Mouse (Mus musculus) limb, embryonic 12.5 days (tissue): ENCODE data around the gene Tnxb. TPM values are rescaled to one million over a fixed set of nuclear protein-coding genes. Genes with fewer than 3 reads are reported as not detected.
A peak's percentile ranks its signal among the peaks of the same experiment; 100 is the strongest.

Experiments
- ATAC-seq: fragments of 200-750 bp; cut with Nextera tagmentation; 2 replicates; pipeline ENCODE4 v1.8.0; 2017; ENCODE audit warnings: low read depth, moderate TSS enrichment; ENCODE audit not compliant: insufficient number of reproducible peaks, insufficient read depth, low FRiP score, low TSS enrichment
- H3K27ac ChIP-seq: fragments of 300-500 bp; sonication (generic); 2 replicates; pipeline ENCODE4 v1.5.1; 2016; ENCODE audit warnings: mild to moderate bottlenecking, moderate library complexity
- H3K27me3 ChIP-seq: fragments of 300-500 bp; sonication (generic); 2 replicates; pipeline ENCODE4 v1.6.1; 2016; ENCODE audit warnings: mild to moderate bottlenecking, moderate library complexity
- H3K36me3 ChIP-seq: fragments of 300-500 bp; sonication (generic); 2 replicates; pipeline ENCODE4 v1.6.1; 2016; ENCODE audit warnings: mild to moderate bottlenecking, moderate library complexity
- H3K4me1 ChIP-seq: fragments of 300-500 bp; sonication (generic); replicated peaks from 2 replicates; pipeline ENCODE4 v1.6.1; 2016
- H3K4me2 ChIP-seq: fragments of 300-500 bp; sonication (generic); 2 replicates; pipeline ENCODE4 v1.6.1; 2016; ENCODE audit warnings: mild to moderate bottlenecking, moderate library complexity
- H3K4me3 ChIP-seq: fragments of 300-500 bp; sonication (generic); replicated peaks from 2 replicates; pipeline ENCODE4 v1.5.1; 2016; ENCODE audit warnings: mild to moderate bottlenecking
- H3K9ac ChIP-seq: fragments of 300-500 bp; sonication (generic); replicated peaks from 2 replicates; pipeline ENCODE4 v1.6.1; 2016; ENCODE audit warnings: mild to moderate bottlenecking, moderate library complexity
- H3K9me3 ChIP-seq: fragments of 300-500 bp; sonication (generic); 2 replicates; pipeline ENCODE4 v1.6.1; 2016; ENCODE audit warnings: mild to moderate bottlenecking, moderate library complexity
- WGBS: fragments of 180-500 bp; shearing (Covaris S2); methylation state at CpG from one replicate; pipeline ENCODE4 v1.1.7; 2016; 5-methylcytosine and 5-hydroxymethylcytosine counted together
- polyA plus RNA-seq: library from polyadenylated mRNA; unstranded; fragments of >200 nt; fragmentation: Nextera tagmentation; extraction: Ambion mirVana; gene quantifications from 2 replicates; pipeline ENCODE4 v1.2.1, GENCODE M21; 2016

Gene Tnxb
- polyA plus RNA-seq, 1 experiment from 2014 or later, result not detected

DNA sequence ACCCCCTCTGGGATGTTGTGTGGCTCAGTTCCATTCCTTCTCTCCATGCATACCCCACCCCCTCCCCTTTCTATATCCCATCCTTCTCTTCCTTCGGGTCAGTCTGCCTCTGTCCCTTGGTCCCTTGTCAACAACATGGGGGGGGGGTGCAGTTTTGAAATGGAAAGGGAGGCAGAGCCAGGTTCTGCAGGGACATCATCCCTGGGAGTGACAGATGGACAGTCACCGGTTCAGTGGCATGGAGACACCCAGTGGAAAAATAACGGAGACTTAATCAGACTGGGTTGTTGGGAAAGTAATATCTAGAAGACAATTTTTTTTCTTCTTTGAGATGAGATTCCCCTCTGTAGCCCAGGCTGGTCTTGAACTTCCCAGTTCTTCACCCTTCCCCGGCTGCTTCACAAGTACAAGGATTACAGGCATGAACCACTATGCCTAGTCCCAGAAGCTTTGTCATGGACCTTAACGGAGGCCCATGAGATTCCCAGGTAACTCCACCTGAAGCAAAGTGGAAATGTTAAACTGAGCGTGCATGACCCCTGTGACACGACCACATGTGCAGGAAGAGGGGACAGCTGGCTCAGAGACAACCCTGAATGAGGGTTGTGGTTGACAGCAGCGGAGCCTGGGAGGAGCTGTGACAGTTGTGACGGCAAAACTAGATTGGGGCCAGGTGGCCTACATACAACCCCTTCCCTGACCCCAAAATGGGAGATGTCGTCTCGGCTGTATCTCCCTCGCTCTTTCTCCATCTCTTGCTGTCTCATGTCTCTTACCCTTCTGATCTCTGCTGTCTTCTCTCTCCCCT is 40.3 kb upstream of the Tnxb start:
- Histone ChIP-seq H3K36me3 (peaks cover 8% of the 10 kb centered on the region; the same call in 1 of the 2 replicates), H3K27ac (no peak overlapping the region), H3K9ac (peak overlapping the region; percentile 44; the same call in 1 of the 2 replicates), H3K27me3 (peaks cover 59% of the 10 kb centered on the region), H3K9me3 (no peaks in the 10 kb centered on the region), H3K4me1 (peaks cover 54% of the 10 kb centered on the region), H3K4me3 (peak overlapping the region; percentile 76), H3K4me2 (peak overlapping the region; percentile 87)
- 13% methylated on average over 12 of the region's 12 CpGs for WGBS
- no peak for ATAC-seq

DNA sequence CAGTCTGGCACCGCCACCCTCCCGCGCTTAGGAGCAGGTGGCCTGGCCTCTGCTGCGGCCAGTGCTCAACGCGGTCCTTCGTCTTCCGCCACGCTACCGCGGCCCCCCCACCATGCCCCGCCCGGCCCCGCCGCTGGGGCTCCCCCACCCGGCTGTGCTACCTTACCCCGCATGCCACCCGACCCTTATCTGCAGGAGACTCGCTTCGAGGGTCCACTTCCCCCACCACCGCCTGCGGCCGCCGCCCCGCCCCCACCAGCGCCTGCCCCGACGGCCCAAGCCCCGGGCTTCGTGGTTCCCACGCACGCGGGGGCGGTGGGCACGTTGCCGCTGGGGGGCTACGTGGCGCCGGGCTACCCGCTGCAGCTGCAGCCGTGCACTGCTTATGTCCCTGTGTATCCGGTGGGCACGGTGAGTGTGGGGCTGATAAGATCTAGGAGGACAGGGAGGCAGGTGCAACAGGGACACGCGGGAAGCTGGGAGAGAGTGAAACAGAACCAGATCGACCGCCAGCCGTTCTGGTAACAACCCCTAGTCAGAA is 39.5 kb upstream of the Tnxb start:
- Histone ChIP-seq H3K4me1 (peaks cover 54% of the 10 kb centered on the region), H3K9me3 (no peaks in the 10 kb centered on the region), H3K27me3 (peaks cover 64% of the 10 kb centered on the region), H3K4me2 (peak overlapping the region; percentile 73), H3K9ac (peak overlapping the region; percentile 44), H3K4me3 (peak overlapping the region; percentile 41), H3K36me3 (no peaks in the 10 kb centered on the region), H3K27ac (no peak overlapping the region)
- ATAC-seq, result no peak
- WGBS, result 1% methylated on average over 48 of the region's 48 CpGs

DNA sequence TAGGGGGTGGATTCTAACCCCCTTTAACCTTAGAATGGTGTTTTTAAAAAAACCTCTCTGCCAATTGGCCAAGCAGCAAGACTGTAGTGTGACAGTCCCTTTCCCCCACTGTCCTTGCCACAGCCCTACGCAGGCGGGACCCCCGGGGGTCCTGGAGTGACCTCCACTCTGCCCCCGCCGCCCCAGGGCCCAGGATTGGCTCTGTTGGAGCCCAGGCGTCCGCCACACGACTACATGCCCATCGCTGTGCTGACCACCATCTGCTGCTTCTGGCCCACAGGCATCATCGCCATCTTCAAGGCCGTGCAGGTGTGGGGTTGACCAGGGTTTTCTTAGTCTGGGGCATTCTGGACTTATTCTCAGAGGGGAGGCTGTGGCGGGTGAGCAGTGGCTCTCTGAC is 38.7 kb upstream of the Tnxb start:
- H3K4me3 ChIP-seq, result peak overlapping the region; percentile 41
- peak overlapping the region; percentile 48 for H3K9ac ChIP-seq
- H3K4me2 ChIP-seq, result peak overlapping the region; percentile 73
- peaks cover 71% of the 10 kb centered on the region for H3K27me3 ChIP-seq
- H3K4me1 ChIP-seq, result peaks cover 48% of the 10 kb centered on the region
- no peaks in the 10 kb centered on the region for H3K9me3 ChIP-seq
- H3K27ac ChIP-seq, result no peak overlapping the region
- WGBS, result 6% methylated on average over 12 of the region's 12 CpGs
- no peak for ATAC-seq
- H3K36me3 ChIP-seq, result no peaks in the 10 kb centered on the region

DNA sequence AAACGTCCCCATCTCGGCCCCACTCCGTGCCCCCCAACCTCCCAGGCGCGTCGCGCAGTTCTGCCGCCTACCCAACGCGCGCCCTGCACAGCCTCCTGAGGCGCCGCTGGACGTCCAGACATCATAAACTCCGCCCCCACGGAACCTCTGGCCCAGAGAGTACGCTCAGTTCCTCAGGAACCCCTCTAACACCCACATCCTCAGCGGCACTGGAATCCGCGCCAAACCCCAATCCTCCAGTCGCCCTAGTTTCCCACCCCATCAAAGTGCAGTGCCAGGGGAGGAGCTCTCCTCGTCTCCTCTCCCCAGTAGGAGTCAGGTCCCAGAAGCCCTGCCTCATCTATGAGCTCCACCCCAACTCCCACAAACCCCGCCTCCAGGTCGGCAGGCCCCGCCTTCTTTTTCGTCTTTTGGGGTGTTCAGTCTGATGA is 38.1 kb upstream of the Tnxb start:
- no peaks in the 10 kb centered on the region for H3K36me3 ChIP-seq
- H3K4me3 ChIP-seq, result peak overlapping the region; percentile 41
- WGBS, result 2% methylated on average over 26 of the region's 26 CpGs
- ATAC-seq, result 0 out of 2 replicates have a peak, but pooled peaks have one; percentile 35
- H3K4me2 ChIP-seq, result peak overlapping the region; percentile 73
- peaks cover 75% of the 10 kb centered on the region for H3K27me3 ChIP-seq
- H3K9ac ChIP-seq, result peak overlapping the region; percentile 48; the same call in 1 of the 2 replicates
- peaks cover 48% of the 10 kb centered on the region for H3K4me1 ChIP-seq
- no peak overlapping the region for H3K27ac ChIP-seq
- H3K9me3 ChIP-seq, result no peaks in the 10 kb centered on the region

DNA sequence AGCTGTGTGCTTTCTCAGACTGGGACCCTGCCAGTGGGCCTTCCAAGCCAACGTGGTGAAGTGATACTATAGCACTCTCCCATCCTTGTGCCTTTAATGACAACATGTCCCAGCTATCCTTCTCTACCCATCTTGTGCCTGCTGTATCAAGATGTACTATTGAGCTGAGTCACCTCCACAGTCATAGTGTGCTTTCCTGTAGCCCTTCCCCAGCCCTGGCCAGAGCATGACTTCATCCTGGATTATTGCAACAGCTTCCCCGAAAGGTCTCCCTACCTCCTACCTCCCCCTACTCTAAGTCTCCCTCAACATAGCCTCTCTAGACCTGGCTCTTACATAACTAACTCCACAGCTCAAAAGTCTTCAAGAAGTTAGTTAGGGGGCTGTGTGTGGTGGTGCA is 34.7 kb upstream of the Tnxb start:
- Histone ChIP-seq H3K36me3 (no peaks in the 10 kb centered on the region), H3K4me3 (no peak overlapping the region), H3K4me2 (no peak overlapping the region), H3K9ac (no peak overlapping the region), H3K27me3 (peaks cover 51% of the 10 kb centered on the region), H3K27ac (no peak overlapping the region), H3K9me3 (0 out of 2 replicates have a peak, but pooled peaks cover 6% of the 10 kb centered on the region), H3K4me1 (peaks cover 21% of the 10 kb centered on the region)
- no peak for ATAC-seq
- WGBS, result 74% methylated on average over 2 of the region's 2 CpGs

DNA sequence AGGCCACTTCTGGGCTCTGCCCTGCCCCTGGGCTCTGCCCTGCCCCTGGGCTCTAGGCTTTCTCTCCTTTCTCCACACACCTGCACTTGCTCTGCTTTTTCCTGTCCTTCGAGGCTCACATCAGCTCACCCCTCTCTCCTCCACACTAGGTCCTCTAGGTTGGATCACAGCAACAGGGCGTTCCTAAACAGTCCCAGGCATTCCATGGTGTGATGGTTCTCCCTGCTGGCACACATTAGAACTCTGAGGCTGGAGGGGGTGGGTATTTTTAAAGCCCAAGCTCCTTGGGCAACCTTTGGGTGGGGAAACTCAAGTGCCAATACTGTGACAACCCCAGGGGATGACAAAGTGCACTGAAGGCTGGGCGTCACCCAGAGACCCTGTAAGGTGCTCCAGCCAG is 32.9 kb upstream of the Tnxb start:
- Histone ChIP-seq H3K9ac (no peak overlapping the region), H3K27ac (no peak overlapping the region), H3K4me2 (no peak overlapping the region)

DNA sequence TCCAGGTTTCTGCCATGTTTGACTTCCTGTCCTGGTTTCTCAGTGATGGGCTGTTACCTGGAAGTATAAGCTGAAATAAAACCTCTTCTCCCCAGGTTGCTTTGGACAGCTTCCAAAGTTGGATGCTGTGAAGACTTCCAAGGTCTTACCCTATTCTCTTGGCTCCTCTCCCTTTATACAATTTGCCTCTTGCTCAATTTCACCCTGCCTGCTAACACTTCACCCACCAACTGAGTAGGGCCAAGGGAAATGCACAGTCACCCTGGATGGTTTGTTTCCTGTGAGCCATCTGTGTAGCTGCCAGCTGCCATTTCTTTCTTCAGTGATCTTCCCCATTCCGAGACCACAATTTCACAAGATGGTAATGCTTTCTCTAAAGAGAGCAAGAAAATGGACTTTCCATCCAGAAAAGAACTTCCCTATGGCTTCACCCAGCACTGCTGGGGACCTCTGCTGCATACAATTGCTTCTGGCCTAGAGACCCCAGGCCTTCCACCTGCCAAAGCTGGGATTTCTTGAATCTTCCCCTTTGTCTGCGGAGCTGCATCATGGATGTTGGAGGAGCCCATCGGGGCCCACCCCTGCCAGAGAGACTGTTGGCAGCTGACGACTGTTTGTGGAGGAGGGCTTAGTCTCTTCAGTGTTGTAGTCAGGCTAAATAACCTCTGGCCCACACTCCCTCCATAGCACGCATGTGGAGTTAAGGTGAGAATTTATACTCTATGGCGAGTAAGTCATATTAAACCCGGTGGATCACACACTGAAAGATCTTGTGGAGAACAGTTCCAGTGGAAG is 30.7 kb upstream of the Tnxb start:
- Histone ChIP-seq H3K27me3 (peaks cover 16% of the 10 kb centered on the region), H3K36me3 (no peaks in the 10 kb centered on the region), H3K4me3 (no peak overlapping the region), H3K27ac (no peak overlapping the region; the same call in 1 of the 2 replicates), H3K9me3 (0 out of 2 replicates have a peak, but pooled peaks cover 6% of the 10 kb centered on the region), H3K4me2 (no peak overlapping the region), H3K4me1 (peaks cover 13% of the 10 kb centered on the region), H3K9ac (no peak overlapping the region)
- no peak for ATAC-seq
- whole genome bisulfite sequencing, result 79% methylated on average over 7 of the region's 7 CpGs

More for the DNA sequence above, 32.9 kb upstream of the Tnxb start:
- ATAC-seq, result no peak
- Histone ChIP-seq H3K36me3 (no peaks in the 10 kb centered on the region), H3K9me3 (0 out of 2 replicates have a peak, but pooled peaks cover 6% of the 10 kb centered on the region), H3K27me3 (peaks cover 33% of the 10 kb centered on the region), H3K4me1 (peaks cover 13% of the 10 kb centered on the region), H3K4me3 (no peak overlapping the region)
- WGBS, result 64% methylated on average over 3 of the region's 3 CpGs

DNA sequence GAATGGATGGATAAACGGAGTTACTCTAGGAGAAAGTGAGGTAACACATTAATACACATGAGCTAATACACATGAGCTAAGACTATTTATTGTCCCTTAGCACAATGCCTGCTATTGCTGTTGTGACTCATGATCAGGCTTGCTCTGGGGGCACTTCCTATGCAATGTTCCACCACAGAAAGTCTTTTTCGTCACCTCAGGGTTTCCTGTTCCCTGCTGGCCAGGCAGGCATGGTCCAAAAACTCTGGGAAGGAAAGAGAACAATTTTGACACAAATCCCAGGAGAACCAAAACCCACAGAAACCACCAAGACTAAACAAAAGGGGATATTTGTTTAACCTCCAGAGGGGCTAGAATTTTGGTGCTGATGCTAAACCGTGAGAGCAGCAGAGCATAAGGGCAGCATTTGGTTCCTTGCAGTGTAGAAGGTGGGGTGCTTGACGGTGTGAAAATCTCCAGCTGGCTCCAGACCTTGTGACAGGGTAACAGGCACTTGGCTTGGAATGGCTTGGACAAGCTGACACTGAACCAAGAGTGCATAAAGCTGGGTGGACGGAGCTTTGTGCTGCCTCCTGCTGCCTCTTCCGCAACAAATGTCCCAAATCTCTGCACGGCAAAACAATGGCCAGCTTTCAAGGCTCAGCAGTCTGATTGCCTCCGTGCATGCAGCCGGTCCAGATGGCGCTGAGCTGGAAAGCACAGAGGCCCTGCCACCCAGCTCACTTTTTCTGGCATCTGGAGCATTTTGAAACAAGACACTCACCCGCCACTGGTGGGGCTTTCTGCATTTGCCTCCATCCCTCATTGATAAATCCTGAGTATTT is 29.3 kb upstream of the Tnxb start:
- peak overlapping the region; percentile 40 for H3K9ac ChIP-seq
- H3K4me1 ChIP-seq, result peaks cover 22% of the 10 kb centered on the region
- 14% methylated on average over 11 of the region's 11 CpGs for WGBS
- 0 out of 2 replicates have a peak, but pooled peaks cover 6% of the 10 kb centered on the region for H3K9me3 ChIP-seq
- peaks cover 10% of the 10 kb centered on the region; the same call in 1 of the 2 replicates for H3K27me3 ChIP-seq
- H3K27ac ChIP-seq, result peak overlapping the region; percentile 91
- H3K4me3 ChIP-seq, result no peak overlapping the region
- peak; percentile 61 for ATAC-seq
- H3K4me2 ChIP-seq, result peak overlapping the region; percentile 28
- peaks cover 5% of the 10 kb centered on the region; the same call in 1 of the 2 replicates for H3K36me3 ChIP-seq

DNA sequence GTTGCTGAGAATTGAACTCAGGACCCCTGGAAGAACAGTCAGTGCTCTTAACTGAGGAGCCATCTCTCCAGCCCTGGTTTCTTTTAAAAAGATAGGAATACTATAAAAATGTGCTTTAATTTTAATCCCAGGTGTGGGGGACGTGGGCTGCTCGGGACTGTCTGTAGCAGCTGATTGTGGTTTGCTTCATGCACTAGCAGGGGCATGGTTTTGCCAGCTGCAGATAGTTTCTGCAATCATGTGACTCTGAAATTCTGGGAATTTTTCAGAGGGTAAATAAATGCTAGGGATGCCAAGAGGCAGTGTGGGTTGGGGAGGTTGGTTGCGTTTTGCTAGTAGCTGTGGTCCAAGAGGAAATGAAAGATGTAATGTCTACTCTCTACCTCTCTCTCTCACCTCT is 28.4 kb upstream of the Tnxb start:
- H3K4me3 ChIP-seq, result no peak overlapping the region
- peak overlapping the region; percentile 91 for H3K27ac ChIP-seq
- H3K27me3 ChIP-seq, result peaks cover 2% of the 10 kb centered on the region; the same call in 1 of the 2 replicates
- H3K36me3 ChIP-seq, result peaks cover 6% of the 10 kb centered on the region; the same call in 1 of the 2 replicates
- no peak overlapping the region for H3K4me2 ChIP-seq
- no peak for ATAC-seq
- H3K9ac ChIP-seq, result no peak overlapping the region
- 0 out of 2 replicates have a peak, but pooled peaks cover 6% of the 10 kb centered on the region for H3K9me3 ChIP-seq
- 86% methylated on average over 3 of the region's 3 CpGs for WGBS
- H3K4me1 ChIP-seq, result peaks cover 22% of the 10 kb centered on the region

DNA sequence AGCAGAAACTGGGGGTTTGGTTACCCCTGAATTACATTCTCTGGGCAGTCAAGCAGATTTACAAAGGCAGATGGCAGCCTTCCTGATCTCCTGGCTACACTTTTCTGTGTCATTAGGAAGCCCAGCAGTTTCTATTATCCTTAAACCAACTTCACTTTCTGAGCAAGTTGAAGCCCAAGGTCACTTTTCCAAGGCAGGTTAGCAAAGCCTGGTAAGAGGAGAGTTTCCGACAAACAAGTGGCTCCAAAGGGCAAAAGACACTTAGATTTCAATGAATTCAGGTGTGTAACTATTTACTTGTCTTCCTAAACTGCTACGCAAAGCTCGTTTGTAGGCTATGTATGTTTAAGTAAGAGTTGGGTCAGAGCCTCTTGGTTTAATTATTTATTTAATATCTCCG is 27.0 kb upstream of the Tnxb start:
- 89% methylated on average over 4 of the region's 4 CpGs for WGBS
- 0 out of 2 replicates have a peak, but pooled peaks cover 6% of the 10 kb centered on the region for H3K9me3 ChIP-seq
- ATAC-seq, result no peak
- H3K27ac ChIP-seq, result no peak overlapping the region
- H3K4me1 ChIP-seq, result peaks cover 30% of the 10 kb centered on the region
- no peaks in the 10 kb centered on the region for H3K27me3 ChIP-seq
- no peak overlapping the region for H3K4me3 ChIP-seq
- H3K4me2 ChIP-seq, result no peak overlapping the region
- no peak overlapping the region for H3K9ac ChIP-seq
- H3K36me3 ChIP-seq, result peaks cover 6% of the 10 kb centered on the region; the same call in 1 of the 2 replicates
